Mouse (Mus musculus): Measurements from ENCODE around the gene Exph5. TPM values are rescaled to one million over a fixed set of nuclear protein-coding genes. Genes with fewer than 3 reads are reported as not detected.

Gene Exph5
- polyA plus RNA-seq, 1 experiment from 2014 or later: 1.1 TPM

GRCm38 (mm10) chr9:53340328-53340916 lies 39.0 kb downstream of the Exph5 start:
- no peaks in the 10 kb centered on the region for H3K9me3 ChIP-seq (ENCODE audit: control insufficient read depth, low read length)
- H3K4me2 ChIP-seq (ENCODE audit: low read depth, severe bottlenecking): peak overlapping the region; percentile 60
- H3K9ac ChIP-seq (ENCODE audit: low read length): peak overlapping the region; percentile 3; the same call in 1 of the 2 replicates
- no peaks in the 10 kb centered on the region for H3K36me3 ChIP-seq (ENCODE audit: control insufficient read depth, insufficient read depth, low read length)
- H3K27ac ChIP-seq (replicated peaks; ENCODE audit: low read depth, low read length): no peak overlapping the region
- peak overlapping the region; percentile 33; the same call in 1 of the 2 replicates for H3K4me3 ChIP-seq (ENCODE audit: low read depth, low read length)
- ATAC-seq (ENCODE audit: insufficient number of reproducible peaks, low FRiP score, low TSS enrichment, low read depth) (no peak), DNase-seq (ENCODE audit: low spot score) (peak; percentile 32)
- H3K4me1 ChIP-seq (ENCODE audit: control insufficient read depth, insufficient read depth, low read length): peaks cover 4% of the 10 kb centered on the region
- H3K27me3 ChIP-seq (ENCODE audit: control insufficient read depth, insufficient read depth, low read length): no peaks in the 10 kb centered on the region
- 26% methylated on average over 17 of the region's 17 CpGs for WGBS

- Histone ChIP-seq H3K27me3 (ENCODE audit: control insufficient read depth, insufficient read depth, low read length) (no peaks in the 10 kb centered on the region), H3K27ac (replicated peaks; ENCODE audit: low read depth, low read length) (no peak overlapping the region), H3K36me3 (ENCODE audit: control insufficient read depth, insufficient read depth, low read length) (no peaks in the 10 kb centered on the region), H3K9ac (ENCODE audit: low read length) (peak overlapping the region; percentile 19; the same call in 1 of the 2 replicates), H3K4me3 (ENCODE audit: low read depth, low read length) (peak overlapping the region; percentile 33), H3K4me2 (ENCODE audit: low read depth, severe bottlenecking) (peak overlapping the region; percentile 60), H3K9me3 (ENCODE audit: control insufficient read depth, low read length) (no peaks in the 10 kb centered on the region), H3K4me1 (ENCODE audit: control insufficient read depth, insufficient read depth, low read length) (peaks cover 4% of the 10 kb centered on the region)
- peak; percentile 61 for DNase-seq (ENCODE audit: low spot score)
- WGBS: 3% methylated on average over 14 of the region's 14 CpGs
- no peak for ATAC-seq (ENCODE audit: insufficient number of reproducible peaks, low FRiP score, low TSS enrichment, low read depth)
Observed at GRCm38 (mm10) chr9:53340969-53341368, 39.5 kb downstream of the Exph5 start.

GRCm38 (mm10) chr9:53341981-53342380 lies 40.5 kb downstream of the Exph5 start:
- ATAC-seq (ENCODE audit: insufficient number of reproducible peaks, low FRiP score, low TSS enrichment, low read depth) (no peak), DNase-seq (ENCODE audit: low spot score) (no peak)
- 87% methylated on average over 3 of the region's 3 CpGs for WGBS

GRCm38 (mm10) chr9:53344646-53345432 lies 43.4 kb downstream of the Exph5 start:
- no peak overlapping the region for H3K4me3 ChIP-seq (ENCODE audit: low read depth, low read length)
- no peak overlapping the region for H3K9ac ChIP-seq (ENCODE audit: low read length)
- no peaks in the 10 kb centered on the region for H3K27me3 ChIP-seq (ENCODE audit: control insufficient read depth, insufficient read depth, low read length)
- DNase-seq (ENCODE audit: low spot score): no peak
- no peaks in the 10 kb centered on the region for H3K9me3 ChIP-seq (ENCODE audit: control insufficient read depth, low read length)
- H3K36me3 ChIP-seq (ENCODE audit: control insufficient read depth, insufficient read depth, low read length): no peaks in the 10 kb centered on the region
- WGBS: 88% methylated on average over 9 of the region's 9 CpGs
- peaks cover 4% of the 10 kb centered on the region for H3K4me1 ChIP-seq (ENCODE audit: control insufficient read depth, insufficient read depth, low read length)
- no peak overlapping the region for H3K4me2 ChIP-seq (ENCODE audit: low read depth, severe bottlenecking)
- no peak overlapping the region for H3K27ac ChIP-seq (replicated peaks; ENCODE audit: low read depth, low read length)
- ATAC-seq (ENCODE audit: insufficient number of reproducible peaks, low FRiP score, low TSS enrichment, low read depth): no peak

More at GRCm38 (mm10) chr9:53341981-53342380, 40.5 kb downstream of the Exph5 start:
- Histone ChIP-seq H3K4me2 (ENCODE audit: low read depth, severe bottlenecking) (no peak overlapping the region), H3K36me3 (ENCODE audit: control insufficient read depth, insufficient read depth, low read length) (no peaks in the 10 kb centered on the region), H3K4me1 (ENCODE audit: control insufficient read depth, insufficient read depth, low read length) (peaks cover 4% of the 10 kb centered on the region), H3K27ac (replicated peaks; ENCODE audit: low read depth, low read length) (no peak overlapping the region), H3K27me3 (ENCODE audit: control insufficient read depth, insufficient read depth, low read length) (no peaks in the 10 kb centered on the region), H3K9ac (ENCODE audit: low read length) (no peak overlapping the region), H3K4me3 (ENCODE audit: low read depth, low read length) (no peak overlapping the region), H3K9me3 (ENCODE audit: control insufficient read depth, low read length) (no peaks in the 10 kb centered on the region)

- no peak overlapping the region for H3K4me3 ChIP-seq (ENCODE audit: low read depth, low read length)
- H3K27me3 ChIP-seq (ENCODE audit: control insufficient read depth, insufficient read depth, low read length): no peaks in the 10 kb centered on the region
- ATAC-seq (ENCODE audit: insufficient number of reproducible peaks, low FRiP score, low TSS enrichment, low read depth) (no peak), DNase-seq (ENCODE audit: low spot score) (no peak)
- no peak overlapping the region for H3K27ac ChIP-seq (replicated peaks; ENCODE audit: low read depth, low read length)
- peaks cover under 1% of the 10 kb centered on the region; the same call in 1 of the 2 replicates for H3K4me1 ChIP-seq (ENCODE audit: control insufficient read depth, insufficient read depth, low read length)
- no peak overlapping the region for H3K4me2 ChIP-seq (ENCODE audit: low read depth, severe bottlenecking)
- no peaks in the 10 kb centered on the region for H3K36me3 ChIP-seq (ENCODE audit: control insufficient read depth, insufficient read depth, low read length)
- H3K9me3 ChIP-seq (ENCODE audit: control insufficient read depth, low read length): no peaks in the 10 kb centered on the region
- WGBS: 45% methylated on average over 3 of the region's 3 CpGs
- no peak overlapping the region for H3K9ac ChIP-seq (ENCODE audit: low read length)
Observed at GRCm38 (mm10) chr9:53345728-53346127, 44.3 kb downstream of the Exph5 start.

GRCm38 (mm10) chr9:53346402-53346801 lies 44.9 kb downstream of the Exph5 start:
- no peak overlapping the region for H3K27ac ChIP-seq (replicated peaks; ENCODE audit: low read depth, low read length)

GRCm38 (mm10) chr9:53349211-53349610 lies 47.7 kb downstream of the Exph5 start:
- no peaks in the 10 kb centered on the region for H3K4me1 ChIP-seq (ENCODE audit: control insufficient read depth, insufficient read depth, low read length)
- no peak overlapping the region for H3K4me2 ChIP-seq (ENCODE audit: low read depth, severe bottlenecking)
- 80% methylated on average over 1 of the region's 1 CpGs for WGBS
- H3K9ac ChIP-seq (ENCODE audit: low read length): no peak overlapping the region
- no peaks in the 10 kb centered on the region for H3K27me3 ChIP-seq (ENCODE audit: control insufficient read depth, insufficient read depth, low read length)
- H3K9me3 ChIP-seq (ENCODE audit: control insufficient read depth, low read length): no peaks in the 10 kb centered on the region
- ATAC-seq (ENCODE audit: insufficient number of reproducible peaks, low FRiP score, low TSS enrichment, low read depth) (no peak), DNase-seq (ENCODE audit: low spot score) (no peak)
- H3K4me3 ChIP-seq (ENCODE audit: low read depth, low read length): no peak overlapping the region
- no peaks in the 10 kb centered on the region for H3K36me3 ChIP-seq (ENCODE audit: control insufficient read depth, insufficient read depth, low read length)
- H3K27ac ChIP-seq (replicated peaks; ENCODE audit: low read depth, low read length): no peak overlapping the region

More at GRCm38 (mm10) chr9:53346402-53346801, 44.9 kb downstream of the Exph5 start:
- Histone ChIP-seq H3K27me3 (ENCODE audit: control insufficient read depth, insufficient read depth, low read length) (no peaks in the 10 kb centered on the region), H3K9ac (ENCODE audit: low read length) (no peak overlapping the region), H3K4me3 (ENCODE audit: low read depth, low read length) (no peak overlapping the region), H3K9me3 (ENCODE audit: control insufficient read depth, low read length) (no peaks in the 10 kb centered on the region), H3K36me3 (ENCODE audit: control insufficient read depth, insufficient read depth, low read length) (no peaks in the 10 kb centered on the region), H3K4me2 (ENCODE audit: low read depth, severe bottlenecking) (no peak overlapping the region), H3K4me1 (ENCODE audit: control insufficient read depth, insufficient read depth, low read length) (no peaks in the 10 kb centered on the region)
- no peak for DNase-seq (ENCODE audit: low spot score)
- ATAC-seq (ENCODE audit: insufficient number of reproducible peaks, low FRiP score, low TSS enrichment, low read depth): no peak
- 73% methylated on average over 6 of the region's 6 CpGs for WGBS

- no peak overlapping the region for H3K4me3 ChIP-seq (ENCODE audit: low read depth, low read length)
- H3K36me3 ChIP-seq (ENCODE audit: control insufficient read depth, insufficient read depth, low read length): no peaks in the 10 kb centered on the region
- no peaks in the 10 kb centered on the region for H3K4me1 ChIP-seq (ENCODE audit: control insufficient read depth, insufficient read depth, low read length)
- WGBS: 84% methylated on average over 2 of the region's 2 CpGs
- no peak overlapping the region for H3K4me2 ChIP-seq (ENCODE audit: low read depth, severe bottlenecking)
- H3K27me3 ChIP-seq (ENCODE audit: control insufficient read depth, insufficient read depth, low read length): no peaks in the 10 kb centered on the region
- DNase-seq (ENCODE audit: low spot score) (no peak), ATAC-seq (ENCODE audit: insufficient number of reproducible peaks, low FRiP score, low TSS enrichment, low read depth) (no peak)
- no peak overlapping the region for H3K9ac ChIP-seq (ENCODE audit: low read length)
- H3K9me3 ChIP-seq (ENCODE audit: control insufficient read depth, low read length): no peaks in the 10 kb centered on the region
- H3K27ac ChIP-seq (replicated peaks; ENCODE audit: low read depth, low read length): no peak overlapping the region
Observed at GRCm38 (mm10) chr9:53350331-53350730, 48.9 kb downstream of the Exph5 start.
